Mouse (Mus musculus) CD4-positive naive resting alpha-beta T cell, adult 57 days (primary cell): Measurements from ENCODE around the gene Triml1. TPM values are rescaled to one million over a fixed set of nuclear protein-coding genes. Genes with fewer than 3 reads are reported as not detected.

Source experiments
- total RNA-seq: library from RNA; stranded (reverse); gene quantifications from one replicate; pipeline ENCODE4 v1.2.4, GENCODE M21; 2023

Gene Triml1
- not detected for total RNA-seq

GRCm38 (mm10) chr8:43141386-43141785 lies at the start of gene Triml1:
Triml1 (minus strand) TSS chr8:43141486.

GRCm38 (mm10) chr8:43180054-43180690 lies 38.9 kb upstream of the Triml1 start, which contains the start of gene Triml2:
Triml2 (plus strand) TSS chr8:43180541.

Other genes starting within 250 kb of the Triml1 start
- gene Triml2, start 39.1 kb upstream of the Triml1 start, total RNA-seq = not detected
- gene Zfp42, start 165.5 kb upstream of the Triml1 start, total RNA-seq = not detected